Mouse (Mus musculus): ENCODE data around the gene Ms4a8a. TPM values are rescaled to one million over a fixed set of nuclear protein-coding genes. Genes with fewer than 3 reads are reported as not detected.
A peak's percentile ranks its signal among the peaks of the same experiment; 100 is the strongest.
"Not testable (repeated sequence)": the region's sequence is repeated elsewhere in the genome, so short reads cannot be mapped to it uniquely, and the experiment has no call there.

Ms4a8a gene
- polyA plus RNA-seq (2015; fragmentation: Nextera tagmentation; extraction: Ambion mirVana): not detected in 2 replicates

GRCm38 (mm10) chr19:11080934-11081333, at the start of gene Ms4a8a:
Ms4a8a (minus strand) TSS chr19:11081102.
- H3K27me3 ChIP-seq (replicated peaks): no peaks in the 10 kb centered on the region
- no peak for ATAC-seq (replicated peaks)
- H3K9me3 ChIP-seq: no peaks in the 10 kb centered on the region
- no peaks in the 10 kb centered on the region for H3K36me3 ChIP-seq (replicated peaks)
- 89% methylated on average over 4 of the region's 4 CpGs for WGBS
- H3K27ac ChIP-seq: no peak within 1 kb of the TSS
- no peak within 1 kb of the TSS for H3K9ac ChIP-seq
- no peak within 1 kb of the TSS for H3K4me3 ChIP-seq
- H3K4me1 ChIP-seq: no peaks in the 10 kb centered on the region
- H3K4me2 ChIP-seq: no peak within 1 kb of the TSS

DNA sequence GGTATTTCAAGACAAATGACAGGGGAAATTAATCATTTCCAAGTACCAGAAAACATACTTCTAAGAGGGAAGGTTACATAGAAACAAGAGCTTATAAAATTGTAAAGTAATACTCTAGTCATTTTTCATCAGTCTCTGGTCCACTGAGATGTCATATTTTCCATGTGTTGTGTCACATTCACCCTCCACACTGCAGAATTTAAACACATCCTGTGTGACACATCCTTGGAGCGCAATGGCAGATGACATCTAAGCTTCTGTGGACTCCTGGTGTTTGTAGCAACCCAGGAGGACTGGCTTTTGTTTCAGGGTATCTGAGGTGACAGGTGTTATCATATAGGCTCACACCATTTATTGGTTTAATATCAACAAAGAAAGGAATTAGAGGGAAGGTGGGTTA, 48.8 kb upstream of the Ms4a8a start:
- no peak overlapping the region for H3K27ac ChIP-seq
- H3K36me3 ChIP-seq (replicated peaks): no peaks in the 10 kb centered on the region
- H3K4me1 ChIP-seq: no peaks in the 10 kb centered on the region
- H3K27me3 ChIP-seq (replicated peaks): no peaks in the 10 kb centered on the region
- H3K4me3 ChIP-seq: no peak overlapping the region
- H3K4me2 ChIP-seq: no peak overlapping the region
- peaks cover 2% of the 10 kb centered on the region for H3K9me3 ChIP-seq
- no peak overlapping the region for H3K9ac ChIP-seq
- WGBS: 89% methylated on average over 1 of the region's 1 CpGs
- ATAC-seq (replicated peaks): no peak

GRCm38 (mm10) chr19:11121016-11121420, 40.1 kb upstream of the Ms4a8a start:
- Histone ChIP-seq H3K27ac (peak overlapping the region; percentile 55; the same call in 1 of the 2 replicates), H3K9ac (peak overlapping the region; percentile 34; the same call in 1 of the 2 replicates), H3K4me3 (peak overlapping the region; percentile 38), H3K4me2 (peak overlapping the region; percentile 45)
- not testable (repeated sequence) for H3K4me1 ChIP-seq; H3K36me3 ChIP-seq (replicated peaks); H3K9me3 ChIP-seq; H3K27me3 ChIP-seq (replicated peaks)
- peak; percentile 99 for ATAC-seq (replicated peaks)
- 1% methylated on average over 14 of the region's 38 CpGs for WGBS

DNA sequence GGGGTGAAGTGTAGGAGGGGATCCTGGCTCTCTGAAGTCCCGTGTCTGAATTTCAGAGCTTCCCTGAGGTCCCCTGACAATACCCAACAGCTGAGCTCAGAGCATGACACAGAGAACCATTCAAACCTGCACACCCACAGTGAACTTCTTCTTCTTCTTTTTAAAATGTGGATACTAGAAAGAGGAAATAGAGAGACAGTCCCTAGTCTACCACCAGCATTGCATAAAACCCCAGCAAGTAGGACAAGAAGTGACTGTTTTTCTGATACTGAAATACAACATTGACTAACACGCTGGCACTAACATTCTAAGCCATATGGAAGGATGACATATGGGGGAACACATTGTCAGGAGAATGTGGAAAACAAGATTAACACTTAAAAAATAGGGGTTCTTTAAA, 38.4 kb upstream of the Ms4a8a start:
- ATAC-seq (replicated peaks): no peak

DNA sequence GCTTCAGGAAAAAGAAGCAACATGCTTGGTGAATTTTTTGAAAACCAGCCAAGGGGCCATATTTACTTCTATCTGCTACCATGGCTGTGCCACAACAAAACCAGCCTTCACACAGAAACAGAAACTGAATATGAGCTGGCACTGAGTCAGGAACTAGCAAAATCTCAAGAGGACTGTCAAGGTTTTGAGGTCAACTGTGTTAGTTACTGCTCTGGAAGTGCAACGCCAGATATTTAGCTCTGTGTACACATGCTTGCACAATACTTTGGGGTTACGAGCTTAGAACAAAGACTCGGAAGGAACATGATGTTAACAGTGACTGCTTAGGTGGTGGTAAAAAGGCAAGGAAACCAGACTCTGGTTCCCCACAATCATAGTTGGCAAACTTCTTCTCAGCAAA, 26.8 kb upstream of the Ms4a8a start:
- Histone ChIP-seq H3K4me1 (no peaks in the 10 kb centered on the region), H3K4me3 (no peak overlapping the region), H3K4me2 (no peak overlapping the region), H3K27me3 (replicated peaks) (no peaks in the 10 kb centered on the region), H3K9me3 (no peaks in the 10 kb centered on the region), H3K36me3 (replicated peaks) (no peaks in the 10 kb centered on the region), H3K9ac (no peak overlapping the region), H3K27ac (no peak overlapping the region)
- WGBS: 91% methylated on average over 3 of the region's 3 CpGs
- ATAC-seq (replicated peaks): no peak

More for the DNA sequence above, 38.4 kb upstream of the Ms4a8a start:
- Histone ChIP-seq H3K4me2 (no peak overlapping the region), H3K4me3 (no peak overlapping the region), H3K4me1 (no peaks in the 10 kb centered on the region), H3K9me3 (no peaks in the 10 kb centered on the region), H3K36me3 (replicated peaks) (no peaks in the 10 kb centered on the region), H3K9ac (no peak overlapping the region), H3K27me3 (replicated peaks) (no peaks in the 10 kb centered on the region), H3K27ac (no peak overlapping the region)
- 91% methylated on average over 2 of the region's 2 CpGs for WGBS

- H3K4me1 ChIP-seq: no peaks in the 10 kb centered on the region
- no peaks in the 10 kb centered on the region for H3K27me3 ChIP-seq (replicated peaks)
- H3K9me3 ChIP-seq: no peaks in the 10 kb centered on the region
- 74% methylated on average over 1 of the region's 1 CpGs for WGBS
- no peak overlapping the region for H3K4me3 ChIP-seq
- no peaks in the 10 kb centered on the region for H3K36me3 ChIP-seq (replicated peaks)
- H3K4me2 ChIP-seq: no peak overlapping the region
- H3K27ac ChIP-seq: no peak overlapping the region
- ATAC-seq (replicated peaks): no peak
- no peak overlapping the region for H3K9ac ChIP-seq
Measured at GRCm38 (mm10) chr19:11101880-11102279, 21.0 kb upstream of the Ms4a8a start.

DNA sequence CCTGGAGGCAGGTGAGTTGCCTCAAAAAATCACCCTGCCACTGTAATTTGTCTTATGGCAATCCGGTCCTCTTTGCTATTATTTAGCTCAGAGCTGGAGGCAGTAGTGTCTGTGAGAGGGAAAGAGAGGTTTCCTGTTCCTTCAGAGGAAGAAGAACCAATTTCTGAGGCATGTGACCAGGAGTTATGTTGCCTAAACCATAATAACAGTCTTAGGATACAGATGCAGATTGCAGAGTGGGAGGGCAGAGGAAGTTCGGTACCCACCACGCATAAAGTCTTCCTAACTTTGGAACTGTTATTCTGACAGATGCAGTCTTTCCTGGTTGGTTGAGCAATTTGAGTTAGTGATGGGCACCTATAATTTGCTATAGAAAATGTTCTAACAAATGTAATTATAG, 17.5 kb upstream of the Ms4a8a start:
- no peaks in the 10 kb centered on the region for H3K36me3 ChIP-seq (replicated peaks)
- no peaks in the 10 kb centered on the region for H3K4me1 ChIP-seq
- H3K4me2 ChIP-seq: no peak overlapping the region
- no peaks in the 10 kb centered on the region; the same call in 1 of the 2 replicates for H3K27me3 ChIP-seq (replicated peaks)
- H3K9me3 ChIP-seq: no peaks in the 10 kb centered on the region
- no peak overlapping the region for H3K9ac ChIP-seq
- no peak for ATAC-seq (replicated peaks)
- H3K4me3 ChIP-seq: no peak overlapping the region
- WGBS: 84% methylated on average over 3 of the region's 3 CpGs
- no peak overlapping the region for H3K27ac ChIP-seq

DNA sequence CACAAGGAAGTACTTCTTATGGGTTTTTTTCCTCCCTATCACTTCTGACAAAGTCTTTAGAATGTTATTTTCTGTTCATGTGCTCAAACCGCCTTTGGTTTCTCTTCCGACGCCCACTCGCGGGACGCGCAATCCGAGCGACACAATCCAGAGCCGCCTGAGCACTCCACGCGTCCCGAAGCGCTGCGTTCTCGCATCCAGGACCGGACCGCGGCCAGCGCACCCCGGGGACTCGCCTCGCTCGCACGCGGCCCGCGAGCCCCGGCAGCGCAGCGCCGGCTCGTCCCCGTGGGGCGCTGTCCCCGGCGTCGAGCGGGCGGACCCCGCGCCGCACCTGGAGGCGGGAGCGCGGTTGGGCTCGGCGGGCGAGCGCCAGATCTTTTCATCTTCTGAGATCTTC, 11.2 kb upstream of the Ms4a8a start:
- H3K9ac ChIP-seq: peak overlapping the region; percentile 31; the same call in 1 of the 2 replicates
- H3K27me3 ChIP-seq (replicated peaks); H3K9me3 ChIP-seq; H3K27ac ChIP-seq; H3K36me3 ChIP-seq (replicated peaks); H3K4me1 ChIP-seq: not testable (repeated sequence)
- peak overlapping the region; percentile 69 for H3K4me2 ChIP-seq
- peak overlapping the region; percentile 40 for H3K4me3 ChIP-seq
- WGBS: 9% methylated on average over 49 of the region's 50 CpGs
- peak; percentile 54; the same call in 1 of the 2 replicates for ATAC-seq (replicated peaks)

DNA sequence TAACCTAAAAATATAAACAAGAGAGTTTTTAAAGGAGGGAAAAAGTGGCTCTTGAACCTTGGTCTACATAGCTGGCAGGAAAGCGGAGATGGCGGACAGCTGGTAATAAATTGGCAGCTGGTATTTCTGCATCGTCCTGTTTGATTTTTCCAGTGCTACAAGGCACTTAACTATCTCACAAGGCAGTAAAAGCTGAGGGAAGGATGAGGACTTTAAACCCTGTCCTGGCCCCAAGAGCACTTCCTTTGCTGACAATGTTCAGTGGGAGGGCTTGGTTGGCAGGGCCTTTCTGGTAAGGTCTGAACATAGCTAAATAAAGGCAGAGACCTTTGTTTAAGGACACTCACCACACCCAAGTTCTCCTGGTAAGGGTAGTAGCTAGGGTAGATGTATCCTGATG, 10.5 kb downstream of the Ms4a8a start:
- Histone ChIP-seq H3K27ac (no peak overlapping the region), H3K4me3 (no peak overlapping the region), H3K27me3 (replicated peaks) (no peaks in the 10 kb centered on the region), H3K36me3 (replicated peaks) (no peaks in the 10 kb centered on the region), H3K4me2 (no peak overlapping the region), H3K4me1 (no peaks in the 10 kb centered on the region), H3K9me3 (no peaks in the 10 kb centered on the region), H3K9ac (no peak overlapping the region)
- no peak for ATAC-seq (replicated peaks)
- WGBS: 90% methylated on average over 3 of the region's 3 CpGs

GRCm38 (mm10) chr19:11065202-11065875, 15.6 kb downstream of the Ms4a8a start:
- Histone ChIP-seq H3K9me3 (no peaks in the 10 kb centered on the region), H3K36me3 (replicated peaks) (no peaks in the 10 kb centered on the region), H3K4me3 (no peak overlapping the region), H3K4me2 (no peak overlapping the region), H3K27ac (no peak overlapping the region), H3K9ac (no peak overlapping the region), H3K27me3 (replicated peaks) (no peaks in the 10 kb centered on the region), H3K4me1 (no peaks in the 10 kb centered on the region)
- WGBS: 82% methylated on average over 2 of the region's 2 CpGs
- no peak for ATAC-seq (replicated peaks)

DNA sequence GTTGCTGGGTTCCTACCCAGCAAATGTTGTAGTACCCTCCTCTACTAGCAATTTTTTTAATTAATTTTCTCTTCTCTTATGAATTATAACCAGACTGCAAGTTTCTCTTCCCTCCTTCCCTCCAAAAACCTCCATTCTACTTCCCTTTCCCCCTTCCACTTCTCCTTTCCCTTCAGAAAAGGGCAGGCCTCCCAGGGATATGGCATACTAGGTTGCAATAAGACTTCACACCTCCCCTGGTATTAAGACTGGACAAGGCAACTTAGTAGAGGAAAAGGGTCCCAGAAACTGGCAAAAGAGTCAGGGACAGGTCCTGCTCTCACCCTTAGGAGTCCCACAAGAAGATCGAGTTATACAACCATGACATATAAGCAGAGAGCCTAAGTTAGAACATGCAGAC, 20.0 kb downstream of the Ms4a8a start:
- 90% methylated on average over 1 of the region's 1 CpGs for WGBS
- no peak overlapping the region for H3K4me3 ChIP-seq
- no peak overlapping the region for H3K9ac ChIP-seq
- no peak for ATAC-seq (replicated peaks)
- H3K9me3 ChIP-seq: no peaks in the 10 kb centered on the region
- no peaks in the 10 kb centered on the region for H3K36me3 ChIP-seq (replicated peaks)
- no peak overlapping the region for H3K4me2 ChIP-seq
- H3K27me3 ChIP-seq (replicated peaks): no peaks in the 10 kb centered on the region
- H3K4me1 ChIP-seq: no peaks in the 10 kb centered on the region
- no peak overlapping the region for H3K27ac ChIP-seq

- H3K9me3 ChIP-seq: no peaks in the 10 kb centered on the region
- H3K9ac ChIP-seq: no peak overlapping the region
- H3K27me3 ChIP-seq (replicated peaks): no peaks in the 10 kb centered on the region
- no peak overlapping the region for H3K27ac ChIP-seq
- no peak overlapping the region for H3K4me2 ChIP-seq
- H3K4me3 ChIP-seq: no peak overlapping the region
- no peaks in the 10 kb centered on the region for H3K4me1 ChIP-seq
- no peaks in the 10 kb centered on the region for H3K36me3 ChIP-seq (replicated peaks)
- no peak for ATAC-seq (replicated peaks)
Measured at GRCm38 (mm10) chr19:11059967-11060366, 20.9 kb downstream of the Ms4a8a start.

GRCm38 (mm10) chr19:11055700-11056099, 25.2 kb downstream of the Ms4a8a start:
- H3K27ac ChIP-seq; ATAC-seq (replicated peaks); H3K27me3 ChIP-seq (replicated peaks); H3K4me3 ChIP-seq; H3K9ac ChIP-seq; H3K9me3 ChIP-seq; H3K4me2 ChIP-seq; H3K36me3 ChIP-seq (replicated peaks); H3K4me1 ChIP-seq: not testable (repeated sequence)
- WGBS: 90% methylated on average over 1 of the region's 1 CpGs

Measured in midbrain, embryonic 15.5 days (tissue).